Mouse (Mus musculus) thymus, adult 2 months (tissue): ENCODE measurements at regions not wholly inside any gene's neighbourhood (a gene's known extent, or its start where the extent isn't known, plus 50 kb on each side); places are given as distances from the start of the nearest gene placed in this dataset.
"Not testable (repeated sequence)": the region's sequence is repeated elsewhere in the genome, so short reads cannot be mapped to it uniquely, and the experiment has no call there.

Experiments
- DNase-seq: peaks from one replicate; pipeline ENCODE4 v3.0.0; 2021
- H3K27ac ChIP-seq: fragments of 200-500 bp; 2 replicates; pipeline ENCODE4 v1.5.1; 2012; ENCODE audit warnings: low read length, control low read depth; ENCODE audit not compliant: control insufficient read depth, insufficient read depth
- H3K27me3 ChIP-seq: fragments of 200-500 bp; 2 replicates; pipeline ENCODE4 v1.6.1; 2012; ENCODE audit warnings: mild to moderate bottlenecking, low read length, moderate library complexity, mixed read lengths; ENCODE audit not compliant: control insufficient read depth, insufficient read depth
- H3K36me3 ChIP-seq: fragments of 200-500 bp; 2 replicates; pipeline ENCODE4 v1.6.1; 2012; ENCODE audit warnings: mild to moderate bottlenecking, low read length, moderate library complexity; ENCODE audit not compliant: control insufficient read depth, insufficient read depth
- H3K4me1 ChIP-seq: fragments of 200-500 bp; replicated peaks from 2 replicates; pipeline ENCODE4 v1.6.1; 2012; ENCODE audit warnings: low read length; ENCODE audit not compliant: control insufficient read depth, insufficient read depth
- H3K4me3 ChIP-seq: fragments of 200-500 bp; 2 replicates; pipeline ENCODE4 v1.5.1; 2012; ENCODE audit warnings: mild to moderate bottlenecking, low read length, control low read depth, moderate library complexity; ENCODE audit not compliant: control insufficient read depth, insufficient read depth
- CTCF ChIP-seq: fragments of 200-500 bp; IDR thresholded peaks from 2 replicates; pipeline ENCODE4 v1.5.1; 2012; ENCODE audit warnings: mild to moderate bottlenecking, control low read depth, low read length, moderate library complexity, borderline replicate concordance; ENCODE audit not compliant: control insufficient read depth, poor library complexity, insufficient read depth; ENCODE audit errors: extremely low read depth
- POLR2A ChIP-seq: fragments of 200-500 bp; IDR thresholded peaks from 2 replicates; pipeline ENCODE4 v1.6.1; 2012; ENCODE audit warnings: mild to moderate bottlenecking, low read length, control low read depth, moderate library complexity; ENCODE audit not compliant: control insufficient read depth, poor library complexity, insufficient read depth; ENCODE audit errors: extremely low read depth
- WGBS: fragments of 180-500 bp; shearing (Covaris S2); methylation state at CpG from one replicate; pipeline ENCODE4 v1.1.7; 2018; 5-methylcytosine and 5-hydroxymethylcytosine counted together

DNA sequence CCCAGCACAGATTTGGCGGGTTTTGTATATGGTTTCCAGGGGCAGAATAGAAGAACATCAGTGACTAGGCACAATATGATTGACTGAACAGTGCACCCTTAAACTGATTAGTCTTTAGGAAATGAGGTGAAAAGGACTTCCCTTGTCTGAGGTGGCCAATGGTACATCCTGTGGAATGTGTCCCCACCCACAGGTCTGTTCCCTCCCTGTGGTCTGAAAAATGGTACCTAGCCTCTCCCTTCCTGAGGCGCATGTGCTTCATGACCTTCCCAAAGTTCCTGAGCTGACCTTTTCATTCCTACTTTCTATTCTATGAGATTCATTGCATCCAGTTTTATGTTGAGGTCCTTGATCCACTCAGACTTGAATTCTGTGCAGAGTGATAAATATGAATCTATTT lies 76.0 kb downstream of the Zfp97 start:
- 100% methylated on average over 2 of the region's 2 CpGs for WGBS
- not testable (repeated sequence) for H3K27me3 ChIP-seq, DNase-seq, H3K4me3 ChIP-seq, H3K36me3 ChIP-seq, H3K4me1 ChIP-seq, H3K27ac ChIP-seq

DNA sequence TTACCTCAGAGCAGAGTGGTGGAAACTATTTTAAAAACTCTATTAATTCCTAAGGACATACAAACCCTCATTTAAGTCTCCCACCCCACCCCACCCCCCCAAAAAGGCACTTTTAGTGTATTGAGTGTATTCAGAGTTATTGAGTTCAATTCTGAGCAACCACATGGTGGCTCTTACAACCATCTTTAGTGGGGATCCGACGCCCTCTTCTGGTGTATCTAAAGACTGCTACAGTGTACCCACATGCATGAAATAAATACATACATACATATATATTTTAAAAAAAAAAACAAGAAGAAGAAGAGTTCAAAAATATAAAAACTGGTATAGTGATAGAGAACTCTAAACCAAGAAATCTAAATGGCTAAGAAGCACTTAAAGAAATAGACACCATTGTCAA lies 107.9 kb downstream of the Zfp97 start:
- no peaks in the 10 kb centered on the region for H3K27me3 ChIP-seq
- TF ChIP-seq POLR2A (no peak), CTCF (no peak)
- H3K4me3 ChIP-seq: no peak overlapping the region
- H3K27ac ChIP-seq: no peak overlapping the region
- 48% methylated on average over 2 of the region's 2 CpGs for WGBS
- DNase-seq: no peak
- no peaks in the 10 kb centered on the region for H3K36me3 ChIP-seq
- H3K4me1 ChIP-seq: no peaks in the 10 kb centered on the region

DNA sequence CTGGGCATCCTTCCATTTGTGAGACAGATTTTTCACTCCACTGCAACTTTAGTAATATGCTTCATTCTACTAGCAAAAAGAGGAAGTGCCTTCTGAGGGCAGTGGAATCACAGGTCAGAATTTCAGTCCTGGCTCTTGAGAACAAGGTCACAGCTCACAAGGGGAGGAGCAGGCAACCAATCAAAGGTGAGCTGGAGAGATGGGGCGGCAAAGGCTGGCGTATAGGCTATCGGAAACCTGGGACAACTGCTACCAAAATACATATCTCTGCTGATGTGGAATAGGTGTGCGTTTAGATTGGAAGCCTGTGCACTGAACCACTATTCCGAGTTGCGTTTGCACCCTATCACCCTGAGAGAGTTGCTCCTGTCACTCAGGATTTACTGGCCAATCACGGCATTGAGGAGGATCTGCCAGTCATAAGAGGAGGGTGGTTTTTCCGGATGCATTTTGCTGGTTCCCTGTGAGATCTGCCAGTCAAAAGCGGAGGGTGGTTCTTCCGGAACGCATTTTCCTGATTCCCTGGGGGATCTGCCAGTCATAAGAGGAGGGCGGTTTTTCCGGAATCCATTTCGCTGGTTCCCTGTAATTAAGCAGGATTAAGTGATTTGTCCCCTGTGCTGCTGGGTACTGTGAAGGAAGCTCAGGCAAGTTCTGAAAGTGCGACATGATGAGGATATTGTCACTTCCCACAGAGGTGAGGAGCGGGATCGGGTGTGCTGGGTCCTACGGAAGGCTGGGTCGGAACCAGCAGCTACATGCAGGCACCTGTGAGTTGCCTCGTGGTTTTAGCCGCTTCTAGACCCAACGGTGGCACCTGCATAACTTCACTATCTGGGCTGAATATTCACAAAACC lies 113.3 kb downstream of the Zfp97 start:
- not testable (repeated sequence) for H3K4me1 ChIP-seq, H3K36me3 ChIP-seq, H3K27me3 ChIP-seq
- WGBS: under 1% methylated on average over 22 of the region's 22 CpGs
- Histone ChIP-seq H3K27ac (peak overlapping the region; percentile 85), H3K4me3 (peak overlapping the region; percentile 77)
- DNase-seq: peak; percentile 89

GRCm38 (mm10) chr17:17235186-17235482 lies 113.9 kb downstream of the Zfp97 start:
- DNase-seq, H3K36me3 ChIP-seq, H3K4me1 ChIP-seq, H3K27me3 ChIP-seq: not testable (repeated sequence)
- peak overlapping the region; percentile 43; the same call in 1 of the 2 replicates for H3K27ac ChIP-seq
- H3K4me3 ChIP-seq: peak overlapping the region; percentile 77
- 0% methylated on average over 5 of the region's 5 CpGs for whole genome bisulfite sequencing
